Mouse (Mus musculus): Measurements from ENCODE around the gene Katnal1. TPM values are rescaled to one million over a fixed set of nuclear protein-coding genes. Genes with fewer than 3 reads are reported as not detected.

Gene Katnal1
- polyA plus RNA-seq, 1 experiment from 2014 or later = 6.6 TPM

DNA sequence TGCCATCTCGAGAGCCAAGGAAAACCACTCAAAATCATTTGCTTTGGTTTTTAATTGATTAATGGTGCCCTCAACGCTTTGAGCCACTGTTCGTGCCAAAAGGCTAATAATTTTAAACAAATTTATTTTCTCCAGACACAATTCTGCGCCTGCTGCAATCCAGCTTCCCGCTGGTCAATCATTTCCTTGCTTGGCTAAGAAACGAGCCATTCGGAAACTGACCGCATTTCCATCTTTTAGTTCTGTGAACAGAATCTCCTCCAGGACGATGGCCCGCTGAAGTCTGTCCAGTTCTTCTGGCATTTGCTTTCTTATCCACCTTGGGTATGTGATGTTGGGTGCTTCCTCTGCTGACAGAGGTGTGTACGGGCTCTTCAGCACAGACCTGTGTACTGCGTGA lies 4.5 kb downstream of the Katnal1 start:
- H3K4me2 ChIP-seq (ENCODE audit: low read length) = no peak overlapping the region
- no peak overlapping the region for H3K4me3 ChIP-seq (replicated peaks; ENCODE audit: low read depth, low read length)
- H3K9me3 ChIP-seq (replicated peaks; ENCODE audit: low read length) = no peaks in the 10 kb centered on the region
- H3K27ac ChIP-seq = no peak overlapping the region
- no peak overlapping the region for H3K9ac ChIP-seq (ENCODE audit: low read depth, low read length)
- ATAC-seq (replicated peaks; ENCODE audit: low FRiP score, low read depth) (no peak), DNase-seq (ENCODE audit: low spot score) (peak; percentile 45)
- TF ChIP-seq CTCF (IDR thresholded peaks at IDR 0.05; ENCODE audit: low read depth) = no peak
- WGBS = 65% methylated on average over 12 of the region's 12 CpGs
- no peaks in the 10 kb centered on the region for H3K27me3 ChIP-seq (ENCODE audit: insufficient read depth, low read length)
- no peaks in the 10 kb centered on the region for H3K36me3 ChIP-seq (ENCODE audit: insufficient read depth, low read length)
- peaks cover 12% of the 10 kb centered on the region for H3K4me1 ChIP-seq (replicated peaks; ENCODE audit: insufficient read depth, low read length)

- no peak overlapping the region for H3K4me3 ChIP-seq (replicated peaks; ENCODE audit: low read depth, low read length)
- H3K36me3 ChIP-seq (ENCODE audit: insufficient read depth, low read length) = no peaks in the 10 kb centered on the region
- no peak for TF ChIP-seq CTCF (IDR thresholded peaks at IDR 0.05; ENCODE audit: low read depth)
- no peaks in the 10 kb centered on the region for H3K27me3 ChIP-seq (ENCODE audit: insufficient read depth, low read length)
- no peak for DNase-seq (ENCODE audit: low spot score)
- no peaks in the 10 kb centered on the region for H3K9me3 ChIP-seq (replicated peaks; ENCODE audit: low read length)
- 59% methylated on average over 9 of the region's 9 CpGs for WGBS
- H3K27ac ChIP-seq = no peak overlapping the region
- peaks cover 9% of the 10 kb centered on the region for H3K4me1 ChIP-seq (replicated peaks; ENCODE audit: insufficient read depth, low read length)
- no peak overlapping the region for H3K9ac ChIP-seq (ENCODE audit: low read depth, low read length)
- H3K4me2 ChIP-seq (ENCODE audit: low read length) = peak overlapping the region; percentile 34
- ATAC-seq (replicated peaks; ENCODE audit: low FRiP score, low read depth) = no peak
Measured at GRCm38 (mm10) chr5:148924051-148924450, 5.1 kb downstream of the Katnal1 start.

DNA sequence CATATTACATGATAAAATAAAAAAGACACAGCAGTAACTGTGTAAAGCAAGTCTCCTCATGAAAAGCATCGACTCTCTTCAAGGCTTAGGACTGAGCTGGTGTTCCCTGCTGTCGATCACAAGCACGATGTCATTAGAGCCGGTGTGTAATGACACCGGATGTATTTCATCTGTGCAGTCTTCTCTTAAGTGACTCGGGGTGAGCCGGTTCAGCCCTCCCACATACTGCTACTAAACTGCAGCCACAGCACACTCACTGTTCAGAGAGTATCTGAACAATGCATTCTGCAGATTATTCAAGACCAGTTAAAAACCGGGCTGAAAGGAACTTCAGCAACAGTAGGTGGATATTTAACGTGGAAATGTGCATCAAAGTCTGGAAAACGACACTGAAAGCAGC lies 5.7 kb downstream of the Katnal1 start:
- WGBS = 23% methylated on average over 10 of the region's 10 CpGs
- H3K36me3 ChIP-seq (ENCODE audit: insufficient read depth, low read length) = no peaks in the 10 kb centered on the region
- no peak for TF ChIP-seq CTCF (IDR thresholded peaks at IDR 0.05; ENCODE audit: low read depth)
- ATAC-seq (replicated peaks; ENCODE audit: low FRiP score, low read depth) = peak; percentile 57; the same call in 1 of the 2 replicates
- H3K27me3 ChIP-seq (ENCODE audit: insufficient read depth, low read length) = no peaks in the 10 kb centered on the region
- peaks cover 8% of the 10 kb centered on the region; the same call in 1 of the 2 replicates for H3K4me1 ChIP-seq (replicated peaks; ENCODE audit: insufficient read depth, low read length)
- H3K4me3 ChIP-seq (replicated peaks; ENCODE audit: low read depth, low read length) = no peak overlapping the region
- no peaks in the 10 kb centered on the region for H3K9me3 ChIP-seq (replicated peaks; ENCODE audit: low read length)
- H3K27ac ChIP-seq = 0 out of 2 replicates have a peak overlapping the region, but pooled peaks have one; percentile 19
- DNase-seq (ENCODE audit: low spot score) = peak; percentile 75
- H3K9ac ChIP-seq (ENCODE audit: low read depth, low read length) = no peak overlapping the region
- H3K4me2 ChIP-seq (ENCODE audit: low read length) = peak overlapping the region; percentile 34

DNA sequence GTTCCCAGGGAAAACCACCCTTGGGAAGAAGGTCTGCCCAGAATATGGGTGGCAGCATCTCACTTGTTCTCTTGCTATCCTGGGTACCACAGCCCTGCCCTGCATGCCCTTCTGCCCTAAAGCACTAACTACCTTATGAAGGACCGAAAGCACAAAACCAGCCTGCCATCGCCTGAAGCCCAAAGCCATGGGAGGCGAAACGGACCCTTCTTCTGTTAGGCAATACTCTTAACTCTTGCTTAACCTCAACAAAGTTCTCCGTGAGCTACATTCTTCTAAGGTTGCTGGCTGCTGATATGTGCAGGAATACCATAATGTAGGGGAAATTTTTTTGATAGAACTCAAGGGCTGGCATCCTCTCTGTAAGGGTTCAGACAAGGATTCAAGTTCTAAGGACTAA lies 6.3 kb downstream of the Katnal1 start:
- Histone ChIP-seq H3K4me3 (replicated peaks; ENCODE audit: low read depth, low read length) (no peak overlapping the region), H3K4me2 (ENCODE audit: low read length) (no peak overlapping the region), H3K27me3 (ENCODE audit: insufficient read depth, low read length) (no peaks in the 10 kb centered on the region), H3K9ac (ENCODE audit: low read depth, low read length) (no peak overlapping the region), H3K9me3 (replicated peaks; ENCODE audit: low read length) (no peaks in the 10 kb centered on the region), H3K4me1 (replicated peaks; ENCODE audit: insufficient read depth, low read length) (peaks cover 8% of the 10 kb centered on the region; the same call in 1 of the 2 replicates), H3K36me3 (ENCODE audit: insufficient read depth, low read length) (no peaks in the 10 kb centered on the region), H3K27ac (no peak overlapping the region)
- DNase-seq (ENCODE audit: low spot score) (no peak), ATAC-seq (replicated peaks; ENCODE audit: low FRiP score, low read depth) (no peak)
- TF ChIP-seq CTCF (IDR thresholded peaks at IDR 0.05; ENCODE audit: low read depth) = no peak
- WGBS = 75% methylated on average over 5 of the region's 5 CpGs

DNA sequence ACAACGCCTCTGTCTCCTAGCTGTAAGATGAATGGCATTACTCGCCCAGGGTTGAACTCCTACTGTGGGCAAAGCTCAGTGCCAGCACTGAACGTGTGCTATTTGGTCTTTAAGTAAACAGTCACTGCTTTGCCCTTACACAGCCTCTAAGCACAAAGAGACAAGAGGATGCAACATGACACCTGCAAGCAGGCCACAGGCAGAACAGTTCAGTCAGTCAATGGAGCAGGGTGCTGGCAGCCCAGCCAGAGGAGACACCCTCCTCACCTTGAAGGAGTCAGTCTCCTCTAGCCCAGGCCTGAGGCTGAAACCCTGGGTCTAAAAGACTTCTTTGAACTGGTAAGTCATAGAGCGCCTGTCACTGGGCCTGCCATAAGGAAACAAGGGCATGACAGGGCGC lies 11.1 kb downstream of the Katnal1 start:
- 0 out of 2 replicates have a peak, but pooled peaks cover 13% of the 10 kb centered on the region for H3K36me3 ChIP-seq (ENCODE audit: insufficient read depth, low read length)
- no peak overlapping the region for H3K4me3 ChIP-seq (replicated peaks; ENCODE audit: low read depth, low read length)
- H3K27me3 ChIP-seq (ENCODE audit: insufficient read depth, low read length) = no peaks in the 10 kb centered on the region
- no peak overlapping the region for H3K9ac ChIP-seq (ENCODE audit: low read depth, low read length)
- H3K9me3 ChIP-seq (replicated peaks; ENCODE audit: low read length) = no peaks in the 10 kb centered on the region
- no peak overlapping the region for H3K4me2 ChIP-seq (ENCODE audit: low read length)
- H3K4me1 ChIP-seq (replicated peaks; ENCODE audit: insufficient read depth, low read length) = no peaks in the 10 kb centered on the region
- no peak for TF ChIP-seq CTCF (IDR thresholded peaks at IDR 0.05; ENCODE audit: low read depth)
- no peak overlapping the region for H3K27ac ChIP-seq
- no peak for DNase-seq (ENCODE audit: low spot score)
- ATAC-seq (replicated peaks; ENCODE audit: low FRiP score, low read depth) = no peak
- 68% methylated on average over 5 of the region's 5 CpGs for WGBS

DNA sequence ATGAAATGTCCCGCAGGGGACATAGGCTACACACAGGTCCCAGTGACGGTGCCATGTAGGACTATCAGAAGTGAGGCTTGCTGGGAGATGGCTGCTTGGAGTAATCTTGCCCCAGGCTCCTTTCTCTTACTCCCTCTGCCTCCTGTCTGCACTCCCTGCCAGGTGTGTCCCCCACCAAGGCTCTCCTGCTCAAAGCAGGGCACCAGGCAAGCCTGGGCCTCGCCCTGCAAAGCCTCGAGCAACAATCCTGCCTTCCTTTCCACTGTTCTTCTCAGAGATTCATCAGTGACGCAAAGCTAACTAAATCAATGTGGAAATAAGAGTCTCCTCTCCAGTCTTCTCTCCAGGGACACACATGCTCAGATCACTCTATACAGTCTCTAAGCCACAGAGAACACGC lies 12.3 kb downstream of the Katnal1 start:
- Histone ChIP-seq H3K4me2 (ENCODE audit: low read length) (no peak overlapping the region), H3K4me3 (replicated peaks; ENCODE audit: low read depth, low read length) (no peak overlapping the region), H3K9me3 (replicated peaks; ENCODE audit: low read length) (no peaks in the 10 kb centered on the region), H3K36me3 (ENCODE audit: insufficient read depth, low read length) (0 out of 2 replicates have a peak, but pooled peaks cover 15% of the 10 kb centered on the region), H3K27ac (no peak overlapping the region), H3K4me1 (replicated peaks; ENCODE audit: insufficient read depth, low read length) (no peaks in the 10 kb centered on the region), H3K27me3 (ENCODE audit: insufficient read depth, low read length) (no peaks in the 10 kb centered on the region), H3K9ac (ENCODE audit: low read depth, low read length) (no peak overlapping the region)
- 87% methylated on average over 6 of the region's 6 CpGs for WGBS
- TF ChIP-seq CTCF (IDR thresholded peaks at IDR 0.05; ENCODE audit: low read depth) = no peak
- DNase-seq (ENCODE audit: low spot score) (no peak), ATAC-seq (replicated peaks; ENCODE audit: low FRiP score, low read depth) (no peak)

- Histone ChIP-seq H3K4me1 (replicated peaks; ENCODE audit: insufficient read depth, low read length) (peaks cover 8% of the 10 kb centered on the region), H3K4me3 (replicated peaks; ENCODE audit: low read depth, low read length) (no peak overlapping the region), H3K36me3 (ENCODE audit: insufficient read depth, low read length) (0 out of 2 replicates have a peak, but pooled peaks cover 15% of the 10 kb centered on the region), H3K9me3 (replicated peaks; ENCODE audit: low read length) (no peaks in the 10 kb centered on the region), H3K27me3 (ENCODE audit: insufficient read depth, low read length) (no peaks in the 10 kb centered on the region), H3K9ac (ENCODE audit: low read depth, low read length) (no peak overlapping the region), H3K27ac (no peak overlapping the region), H3K4me2 (ENCODE audit: low read length) (no peak overlapping the region)
- TF ChIP-seq CTCF (IDR thresholded peaks at IDR 0.05; ENCODE audit: low read depth) = no peak
- 38% methylated on average over 3 of the region's 3 CpGs for WGBS
- DNase-seq (ENCODE audit: low spot score) (no peak), ATAC-seq (replicated peaks; ENCODE audit: low FRiP score, low read depth) (no peak)
Measured at GRCm38 (mm10) chr5:148912262-148912661, 16.9 kb downstream of the Katnal1 start.

All from kidney, postnatal 0 days (tissue).